Mouse (Mus musculus) frontal cortex, adult (tissue): ENCODE measurements around the gene Them7.

Source experiments
- ATAC-seq: cut with Nextera tagmentation; 2 replicates; pipeline ENCODE4 v1.9.2; 2017; ENCODE audit warnings: mild to moderate bottlenecking, moderate library complexity, mixed read lengths; ENCODE audit not compliant: low TSS enrichment

The Them7 gene

DNA sequence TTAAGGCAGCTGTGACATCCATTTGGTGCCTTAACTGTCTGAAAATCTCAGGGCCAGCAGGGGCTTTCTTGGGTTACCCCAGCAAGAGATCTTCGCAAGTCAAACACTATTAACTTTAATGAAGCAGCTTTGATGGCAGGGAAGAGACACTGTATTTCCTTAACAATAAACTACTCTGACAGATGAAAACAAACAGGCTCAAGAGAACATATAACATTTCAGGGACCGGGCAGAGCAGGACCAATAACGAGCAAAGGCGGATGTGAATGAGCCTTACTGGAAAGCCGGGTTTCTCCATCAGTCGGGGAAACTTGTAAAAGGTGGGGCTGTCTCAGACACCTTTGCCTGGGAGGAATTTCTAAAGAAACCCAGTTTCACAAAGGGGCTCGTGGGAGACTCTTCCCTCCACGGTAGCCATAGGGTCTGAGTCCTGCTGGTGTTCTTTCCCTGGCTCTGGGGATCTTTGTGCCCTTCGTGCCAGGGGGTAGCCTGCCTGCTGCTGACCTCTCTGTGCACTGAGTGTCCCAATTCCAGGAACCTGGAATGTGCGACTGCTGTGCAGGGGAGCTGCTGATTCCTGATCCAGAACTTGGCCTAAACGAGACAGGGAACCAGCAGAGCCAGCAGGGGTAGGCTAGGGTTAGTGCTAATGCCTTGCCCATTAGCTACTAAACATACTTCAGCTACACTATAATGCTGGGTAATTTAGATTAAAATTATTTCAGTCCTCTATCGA lies 11.4 kb downstream of the Them7 start:
- ATAC-seq = no peak

DNA sequence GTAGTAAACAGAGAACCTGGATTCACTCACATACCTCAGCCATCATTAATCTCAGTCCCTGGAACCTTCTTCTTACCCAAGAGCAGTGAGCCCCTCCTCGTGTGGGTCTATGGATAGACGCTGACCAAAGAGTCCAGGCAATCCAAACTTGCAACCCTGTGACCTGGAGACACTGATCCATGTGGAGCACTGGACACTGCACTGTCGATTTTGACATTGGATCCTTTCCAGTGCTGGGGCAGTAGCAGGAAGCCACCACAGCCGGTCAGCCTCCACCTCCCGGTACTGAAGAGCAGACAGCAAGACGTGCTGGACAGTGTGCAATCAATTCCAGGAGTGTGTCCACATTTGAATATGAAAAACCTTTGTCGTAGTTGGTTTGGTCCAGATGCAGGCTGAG lies 13.3 kb downstream of the Them7 start:
- no peak for ATAC-seq

GRCm38 (mm10) chr2:105237841-105238240 lies 13.7 kb downstream of the Them7 start:
- ATAC-seq = no peak

- ATAC-seq = peak; percentile 88
Measured at GRCm38 (mm10) chr2:105238775-105239174, 14.7 kb downstream of the Them7 start.

GRCm38 (mm10) chr2:105240631-105241030 lies 16.5 kb downstream of the Them7 start:
- ATAC-seq = no peak

DNA sequence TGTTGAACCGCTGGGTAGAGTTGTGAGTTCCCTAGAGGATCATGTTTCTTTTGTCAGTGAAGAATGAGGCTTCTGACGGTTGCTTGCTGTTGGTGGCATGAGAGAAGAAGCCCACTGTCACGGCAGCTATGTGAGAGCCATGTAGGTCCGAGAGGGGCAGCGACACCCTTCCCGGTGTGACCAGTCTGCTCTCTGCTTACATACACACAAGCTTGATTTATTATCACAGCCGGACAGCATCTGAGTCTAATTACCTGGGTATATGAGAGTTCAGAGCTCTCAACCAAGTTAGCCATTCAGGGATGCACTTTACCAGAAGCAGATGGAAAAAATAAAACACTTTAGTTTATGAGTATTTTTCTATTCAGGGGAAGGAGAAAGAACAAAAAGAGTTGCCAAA lies 18.8 kb downstream of the Them7 start:
- ATAC-seq = no peak

GRCm38 (mm10) chr2:105244733-105245132 lies 20.6 kb downstream of the Them7 start:
- peak; percentile 94 for ATAC-seq

DNA sequence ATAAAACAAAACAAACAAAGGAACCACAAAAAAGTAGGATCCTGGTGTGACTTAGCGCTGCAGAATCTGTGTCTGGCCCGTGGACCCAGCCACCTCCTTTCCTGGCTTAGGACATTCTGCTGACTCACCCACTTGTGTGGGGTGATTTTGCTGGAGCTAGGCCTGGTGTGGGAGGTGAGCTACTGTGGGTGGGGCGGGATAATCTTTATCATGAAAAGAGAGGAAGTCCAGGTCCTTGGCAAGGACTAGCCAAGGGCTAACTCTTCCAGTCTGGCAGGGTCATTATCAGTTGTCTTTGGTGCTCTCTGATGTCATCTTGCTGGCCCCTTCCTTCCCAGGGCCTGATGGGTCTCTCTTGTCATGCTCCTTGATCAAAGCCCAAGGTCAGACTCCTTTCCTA lies 27.9 kb downstream of the Them7 start:
- ATAC-seq = no peak

GRCm38 (mm10) chr2:105252824-105253223 lies 28.7 kb downstream of the Them7 start:
- peak; percentile 74; the same call in 1 of the 2 replicates for ATAC-seq

- ATAC-seq = no peak
Measured at GRCm38 (mm10) chr2:105255457-105255856, 31.3 kb downstream of the Them7 start.

GRCm38 (mm10) chr2:105256427-105257071 lies 32.4 kb downstream of the Them7 start:
- 0 out of 2 replicates have a peak, but pooled peaks have one; percentile 57 for ATAC-seq

DNA sequence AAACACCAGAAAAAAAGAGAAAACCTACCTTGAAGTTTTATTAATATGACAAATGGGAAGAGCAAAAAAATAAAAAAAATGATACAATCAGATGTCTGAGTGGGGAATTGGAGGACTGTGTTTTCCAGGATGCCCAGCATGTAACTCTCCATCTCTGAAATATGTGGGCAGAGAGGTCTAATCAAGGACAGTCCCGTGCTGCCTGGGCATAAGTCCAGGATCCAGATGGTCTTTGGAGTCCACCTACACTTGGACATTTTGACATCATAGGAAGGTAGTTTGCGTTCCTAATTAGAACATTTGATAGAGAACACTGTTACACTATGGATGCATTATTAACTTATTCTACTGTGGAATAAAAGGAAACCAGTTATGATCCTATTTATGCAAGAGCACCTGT lies 33.3 kb downstream of the Them7 start:
- no peak for ATAC-seq

GRCm38 (mm10) chr2:105261335-105261734 lies 37.2 kb downstream of the Them7 start:
- ATAC-seq = no peak

GRCm38 (mm10) chr2:105263219-105263618 lies 39.1 kb downstream of the Them7 start:
- ATAC-seq = no peak

GRCm38 (mm10) chr2:105282407-105283077 lies 58.4 kb downstream of the Them7 start:
- no peak for ATAC-seq

- ATAC-seq = no peak
Measured at GRCm38 (mm10) chr2:105283811-105284210, 59.7 kb downstream of the Them7 start.

GRCm38 (mm10) chr2:105284855-105285254 lies 60.7 kb downstream of the Them7 start:
- ATAC-seq = no peak

- ATAC-seq = no peak
Measured at GRCm38 (mm10) chr2:105295823-105296222, 71.7 kb downstream of the Them7 start.

DNA sequence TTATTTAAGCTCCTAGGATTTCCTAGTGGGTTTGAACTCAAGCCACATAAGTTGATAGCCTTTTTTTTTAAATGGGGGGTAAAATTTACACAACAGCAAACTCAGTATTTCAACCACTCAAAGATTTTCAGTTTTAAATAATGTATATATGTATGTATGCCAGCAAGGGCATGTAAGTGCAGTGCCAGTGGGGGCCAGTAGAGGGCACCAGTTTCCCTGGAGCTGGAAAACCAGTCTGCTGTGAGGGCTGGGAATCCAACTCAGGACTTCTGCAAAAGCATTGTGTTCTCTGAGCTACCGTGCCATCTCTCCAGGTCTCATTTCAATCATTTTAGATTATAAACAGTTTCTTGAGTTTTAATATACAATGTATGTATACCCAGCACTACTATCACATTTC lies 74.8 kb downstream of the Them7 start:
- no peak for ATAC-seq

GRCm38 (mm10) chr2:105301082-105301481 lies 77.0 kb downstream of the Them7 start:
- no peak for ATAC-seq

DNA sequence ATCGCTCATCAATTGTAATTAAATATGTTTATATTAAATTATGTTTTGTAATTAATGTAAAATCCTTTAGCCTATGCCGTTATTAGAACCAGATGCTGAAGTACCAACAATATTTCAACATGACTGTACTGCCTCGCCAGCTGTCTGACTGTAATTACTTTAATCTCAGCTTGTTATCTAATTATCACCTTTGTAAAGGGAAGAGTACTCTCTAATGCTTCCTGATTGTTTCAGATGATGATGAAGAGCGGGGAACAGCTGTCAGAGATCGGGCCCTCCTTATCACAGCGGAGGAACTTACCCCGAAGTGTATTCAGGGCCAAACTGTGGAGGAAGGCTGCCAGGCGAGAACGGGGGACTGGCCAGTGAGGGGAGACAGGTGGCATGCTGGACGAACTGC lies 77.4 kb downstream of the Them7 start:
- no peak for ATAC-seq

- ATAC-seq = no peak
Measured at GRCm38 (mm10) chr2:105303962-105304514, 79.9 kb downstream of the Them7 start.

GRCm38 (mm10) chr2:105305876-105306275 lies 81.8 kb downstream of the Them7 start:
- no peak for ATAC-seq
